Mouse (Mus musculus) forebrain, embryonic 15.5 days (tissue): ENCODE measurements around the gene Trappc10. TPM values are rescaled to one million over a fixed set of nuclear protein-coding genes. Genes with fewer than 3 reads are reported as not detected.
A peak's percentile ranks its signal among the peaks of the same experiment; 100 is the strongest.

Experiments used
- ATAC-seq: fragments of 200-750 bp; cut with Nextera tagmentation; replicated peaks from 2 replicates; pipeline ENCODE4 v1.8.0; 2017; ENCODE audit warnings: mild to moderate bottlenecking, moderate TSS enrichment, moderate library complexity
- H3K27ac ChIP-seq: fragments of 300-500 bp; sonication (generic); replicated peaks from 2 replicates; pipeline ENCODE4 v1.5.1; 2015; ENCODE audit warnings: mild to moderate bottlenecking, inconsistent platforms
- H3K27me3 ChIP-seq: fragments of 300-500 bp; sonication (generic); 2 replicates; pipeline ENCODE4 v1.6.1; 2015; ENCODE audit warnings: inconsistent platforms
- H3K36me3 ChIP-seq: fragments of 300-500 bp; sonication (generic); 2 replicates; pipeline ENCODE4 v1.6.1; 2015; ENCODE audit warnings: mild to moderate bottlenecking, inconsistent platforms
- H3K4me1 ChIP-seq: fragments of 300-500 bp; sonication (generic); 2 replicates; pipeline ENCODE4 v1.6.1; 2015; ENCODE audit warnings: inconsistent platforms
- H3K4me2 ChIP-seq: fragments of 300-500 bp; sonication (generic); replicated peaks from 2 replicates; pipeline ENCODE4 v1.6.1; 2015; ENCODE audit warnings: mild to moderate bottlenecking, inconsistent platforms
- H3K4me3 ChIP-seq: fragments of 300-500 bp; sonication (generic); 2 replicates; pipeline ENCODE4 v1.5.1; 2015; ENCODE audit warnings: mild to moderate bottlenecking, inconsistent platforms
- H3K9ac ChIP-seq: fragments of 300-500 bp; sonication (generic); replicated peaks from 2 replicates; pipeline ENCODE4 v1.6.1; 2015; ENCODE audit warnings: mild to moderate bottlenecking, inconsistent platforms
- H3K9me3 ChIP-seq: fragments of 300-500 bp; sonication (generic); 2 replicates; pipeline ENCODE4 v1.6.1; 2016; ENCODE audit warnings: inconsistent platforms
- WGBS: fragments of 180-500 bp; shearing (Covaris S2); methylation state at CpG from one replicate; pipeline ENCODE4 v1.1.7; 2015; ENCODE audit warnings: mixed read lengths; 5-methylcytosine and 5-hydroxymethylcytosine counted together
- polyA plus RNA-seq: library from polyadenylated mRNA; unstranded; fragments of >200 nt; fragmentation: Nextera tagmentation; extraction: Ambion mirVana; gene quantifications from 2 replicates; pipeline ENCODE4 v1.2.1, GENCODE M21; 2015

Trappc10 gene
- polyA plus RNA-seq, 1 experiment from 2014 or later: 27.2 TPM

DNA sequence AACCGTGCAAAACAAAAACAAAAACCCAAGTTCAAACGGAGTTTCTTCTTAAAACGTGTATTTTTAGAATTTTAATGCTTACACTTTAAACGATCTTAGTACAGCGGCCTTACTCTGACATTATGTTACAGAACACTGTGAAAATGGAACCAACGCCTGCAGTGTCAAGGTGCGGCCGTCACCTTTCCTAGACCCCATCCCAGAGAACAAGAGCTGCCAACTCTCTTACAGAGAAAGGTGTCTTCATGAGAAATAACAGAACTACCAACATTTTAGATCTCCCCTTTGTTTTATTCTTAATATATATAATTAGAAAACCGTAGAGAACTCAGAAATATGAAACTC lies 59.1 kb downstream of the Trappc10 start:
- Histone ChIP-seq H3K4me2 (peak overlapping the region; percentile 95), H3K36me3 (peaks cover 51% of the 10 kb centered on the region), H3K9me3 (no peaks in the 10 kb centered on the region), H3K4me3 (peak overlapping the region; percentile 63), H3K27ac (peak overlapping the region; percentile 75), H3K9ac (peak overlapping the region; percentile 49), H3K27me3 (no peaks in the 10 kb centered on the region), H3K4me1 (peaks cover 14% of the 10 kb centered on the region)
- peak; percentile 37; the same call in 1 of the 2 replicates for ATAC-seq
- 15% methylated on average over 9 of the region's 9 CpGs for WGBS

- WGBS: 2% methylated on average over 47 of the region's 47 CpGs
- H3K27ac ChIP-seq: peak within 1 kb of the TSS; percentile 75
- peak within 1 kb of the TSS; percentile 63 for H3K4me3 ChIP-seq
- ATAC-seq: peak; percentile 98
- H3K4me2 ChIP-seq: peak within 1 kb of the TSS; percentile 95
- peaks cover 14% of the 10 kb centered on the region for H3K4me1 ChIP-seq
- H3K36me3 ChIP-seq: peaks cover 51% of the 10 kb centered on the region
- peak within 1 kb of the TSS; percentile 56 for H3K9ac ChIP-seq
- H3K27me3 ChIP-seq: no peaks in the 10 kb centered on the region
- no peaks in the 10 kb centered on the region for H3K9me3 ChIP-seq
Measured at GRCm38 (mm10) chr10:78184531-78185380, 59.7 kb downstream of the Trappc10 start, which contains the start of gene Pwp2. Gene Pwp2, minus strand, starts transcription at chr10:78185149.

DNA sequence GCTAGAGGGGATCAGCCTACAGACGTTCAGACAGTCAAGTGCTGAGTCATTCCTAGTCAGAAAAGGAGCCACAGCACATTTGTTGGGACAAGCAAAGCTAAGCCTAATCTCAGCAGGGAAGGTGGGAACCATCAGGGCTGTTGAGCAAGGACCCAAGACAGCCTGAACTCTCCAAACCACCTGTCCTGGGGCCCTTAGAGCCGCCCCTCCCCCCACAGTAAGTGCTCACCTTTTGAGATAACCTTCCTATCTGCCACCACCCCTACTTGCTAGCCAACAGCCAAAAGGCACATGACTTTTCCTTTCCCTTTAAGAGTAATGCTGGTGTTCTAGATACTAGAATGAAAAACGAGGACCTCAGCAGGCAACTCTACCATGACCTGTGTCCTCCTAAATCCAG lies 60.9 kb downstream of the Trappc10 start:
- ATAC-seq: no peak
- H3K4me1 ChIP-seq: peaks cover 14% of the 10 kb centered on the region
- H3K4me2 ChIP-seq: no peak overlapping the region
- no peak overlapping the region for H3K4me3 ChIP-seq
- no peaks in the 10 kb centered on the region for H3K27me3 ChIP-seq
- H3K36me3 ChIP-seq: peaks cover 52% of the 10 kb centered on the region
- H3K27ac ChIP-seq: no peak overlapping the region
- no peaks in the 10 kb centered on the region for H3K9me3 ChIP-seq
- 91% methylated on average over 3 of the region's 3 CpGs for WGBS
- no peak overlapping the region for H3K9ac ChIP-seq

GRCm38 (mm10) chr10:78182321-78182720 lies 62.1 kb downstream of the Trappc10 start:
- H3K9ac ChIP-seq: no peak overlapping the region
- no peak overlapping the region for H3K4me2 ChIP-seq
- 94% methylated on average over 17 of the region's 17 CpGs for WGBS
- no peaks in the 10 kb centered on the region for H3K27me3 ChIP-seq
- ATAC-seq: no peak
- no peak overlapping the region for H3K27ac ChIP-seq
- H3K36me3 ChIP-seq: peaks cover 52% of the 10 kb centered on the region
- no peak overlapping the region for H3K4me3 ChIP-seq
- peaks cover 14% of the 10 kb centered on the region for H3K4me1 ChIP-seq
- H3K9me3 ChIP-seq: no peaks in the 10 kb centered on the region

GRCm38 (mm10) chr10:78174474-78174873 lies 70.0 kb downstream of the Trappc10 start:
- ATAC-seq: no peak
- H3K27me3 ChIP-seq: no peaks in the 10 kb centered on the region
- H3K4me1 ChIP-seq: peaks cover 7% of the 10 kb centered on the region
- H3K9ac ChIP-seq: no peak overlapping the region
- H3K4me2 ChIP-seq: no peak overlapping the region
- no peaks in the 10 kb centered on the region for H3K9me3 ChIP-seq
- no peak overlapping the region for H3K4me3 ChIP-seq
- H3K36me3 ChIP-seq: peaks cover 86% of the 10 kb centered on the region
- 96% methylated on average over 5 of the region's 5 CpGs for WGBS
- no peak overlapping the region for H3K27ac ChIP-seq

GRCm38 (mm10) chr10:78171581-78171980 lies 72.9 kb downstream of the Trappc10 start:
- no peak overlapping the region for H3K9ac ChIP-seq
- no peaks in the 10 kb centered on the region for H3K27me3 ChIP-seq
- peaks cover 26% of the 10 kb centered on the region for H3K4me1 ChIP-seq
- no peaks in the 10 kb centered on the region for H3K9me3 ChIP-seq
- no peak overlapping the region for H3K4me3 ChIP-seq
- no peak for ATAC-seq
- 96% methylated on average over 9 of the region's 9 CpGs for WGBS
- H3K27ac ChIP-seq: no peak overlapping the region
- H3K36me3 ChIP-seq: peaks cover 58% of the 10 kb centered on the region
- H3K4me2 ChIP-seq: no peak overlapping the region

DNA sequence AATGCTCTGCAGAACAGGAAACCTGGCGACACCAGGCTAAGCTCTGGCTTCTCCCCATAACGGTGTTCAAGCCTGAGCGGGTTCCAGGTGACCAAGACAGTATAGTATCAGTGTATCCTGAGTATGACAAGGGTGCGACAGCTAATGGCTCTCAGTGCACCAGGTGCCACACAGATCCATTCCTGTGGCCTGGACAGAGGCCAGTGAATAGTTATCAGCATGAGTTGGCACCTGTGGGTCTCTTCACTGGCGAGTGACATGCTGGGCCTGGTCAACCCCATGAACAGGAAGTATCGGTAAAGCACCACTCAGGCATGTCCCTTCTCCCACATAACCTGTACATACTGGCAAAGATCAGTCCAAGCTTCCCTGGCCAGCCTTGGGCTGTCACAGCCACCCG lies 73.4 kb downstream of the Trappc10 start:
- no peaks in the 10 kb centered on the region for H3K9me3 ChIP-seq
- no peak overlapping the region for H3K27ac ChIP-seq
- H3K4me2 ChIP-seq: no peak overlapping the region
- H3K36me3 ChIP-seq: peaks cover 53% of the 10 kb centered on the region
- H3K27me3 ChIP-seq: no peaks in the 10 kb centered on the region
- peaks cover 26% of the 10 kb centered on the region for H3K4me1 ChIP-seq
- no peak overlapping the region for H3K4me3 ChIP-seq
- H3K9ac ChIP-seq: no peak overlapping the region
- WGBS: 93% methylated on average over 7 of the region's 7 CpGs
- no peak for ATAC-seq

DNA sequence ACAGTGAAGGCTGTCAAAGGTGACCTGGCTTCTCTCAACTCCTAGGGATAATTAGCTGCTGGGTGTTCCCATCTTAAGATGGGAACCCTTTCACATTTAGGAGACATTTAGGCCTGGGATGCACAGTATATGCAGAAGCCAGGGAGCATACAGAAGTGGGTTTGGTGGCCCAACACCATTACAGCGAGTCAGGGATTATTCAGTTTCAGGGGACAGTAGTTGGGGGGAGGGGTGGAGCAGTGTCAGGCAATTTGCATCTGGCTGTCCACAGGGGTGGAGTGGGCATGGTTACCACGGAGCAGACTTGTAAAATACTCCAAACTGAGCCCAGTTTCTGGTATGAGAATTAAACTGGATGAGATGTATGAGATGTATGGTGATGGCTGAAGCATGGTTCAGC lies 74.0 kb downstream of the Trappc10 start:
- peak overlapping the region; percentile 84; the same call in 1 of the 2 replicates for H3K4me2 ChIP-seq
- WGBS: 61% methylated on average over 2 of the region's 2 CpGs
- no peaks in the 10 kb centered on the region for H3K9me3 ChIP-seq
- ATAC-seq: no peak
- H3K4me1 ChIP-seq: peaks cover 26% of the 10 kb centered on the region
- H3K36me3 ChIP-seq: peaks cover 47% of the 10 kb centered on the region
- H3K27me3 ChIP-seq: no peaks in the 10 kb centered on the region
- H3K4me3 ChIP-seq: no peak overlapping the region
- no peak overlapping the region for H3K27ac ChIP-seq
- H3K9ac ChIP-seq: no peak overlapping the region

DNA sequence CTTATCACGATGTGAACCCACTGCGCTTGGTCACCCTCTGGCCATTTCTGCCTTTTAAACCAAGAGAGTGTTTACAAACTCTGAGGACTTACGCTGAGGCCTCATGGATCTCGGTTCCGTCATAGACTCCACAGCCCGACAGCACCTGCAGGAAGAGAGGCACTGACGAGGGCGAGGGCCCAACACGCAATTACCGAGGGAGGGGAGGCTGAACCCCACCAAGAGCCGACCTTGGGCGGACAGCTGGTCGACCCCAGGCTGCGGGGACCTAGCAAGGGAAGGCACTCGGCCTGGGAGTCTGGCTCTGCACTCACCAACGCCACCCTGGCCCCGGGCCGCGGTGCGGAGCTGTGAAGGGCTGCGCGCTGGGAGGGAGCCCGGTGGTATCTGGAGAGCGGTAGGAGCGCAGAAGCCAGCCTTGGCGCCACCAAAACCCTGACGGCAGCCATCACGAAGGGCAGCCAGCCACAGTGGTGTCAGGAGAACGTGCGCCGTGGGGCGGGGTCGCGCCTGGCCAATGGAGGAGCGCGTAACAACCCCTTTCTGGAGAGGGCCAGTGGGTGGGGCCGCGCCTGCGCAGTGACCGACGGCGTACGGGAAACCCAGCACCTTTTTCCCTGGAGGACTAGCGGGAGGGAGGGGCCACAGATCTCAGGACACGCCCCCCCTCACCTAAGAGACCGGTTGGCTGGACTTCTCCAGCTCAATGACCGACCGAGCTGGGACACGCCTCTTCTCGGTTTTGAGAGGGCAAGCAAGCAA lies 75.0 kb downstream of the Trappc10 start, which contains the start of gene D10Jhu81e:
TSS of gene D10Jhu81e (minus strand) at position 502 of the 762 bp plus-strand sequence.
- Histone ChIP-seq H3K9me3 (no peaks in the 10 kb centered on the region), H3K36me3 (peaks cover 37% of the 10 kb centered on the region), H3K27ac (peak within 1 kb of the TSS; percentile 77), H3K4me3 (peak within 1 kb of the TSS; percentile 78), H3K9ac (peak within 1 kb of the TSS; percentile 89), H3K4me1 (peaks cover 26% of the 10 kb centered on the region), H3K27me3 (no peaks in the 10 kb centered on the region), H3K4me2 (peak within 1 kb of the TSS; percentile 84)
- 2% methylated on average over 50 of the region's 50 CpGs for WGBS
- ATAC-seq: peak; percentile 96

DNA sequence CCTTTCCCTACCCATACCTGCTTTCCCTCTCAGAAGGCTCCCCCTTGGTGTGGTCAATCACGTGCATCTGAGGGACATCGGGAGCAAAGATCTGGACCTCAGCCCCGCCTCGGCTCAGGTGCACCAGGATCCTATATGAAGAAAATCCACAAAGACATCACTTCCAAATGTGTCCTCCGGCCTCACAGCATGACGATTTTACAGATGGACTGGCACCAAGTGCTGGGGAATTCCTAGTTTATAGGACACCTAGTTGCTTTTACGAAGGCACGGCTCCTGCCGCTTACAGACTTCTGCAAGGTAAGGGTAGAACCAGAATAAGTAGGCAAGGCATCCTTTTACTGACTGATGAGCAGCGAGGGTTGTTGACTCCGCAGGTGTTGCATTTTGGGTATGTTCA lies 75.6 kb downstream of the Trappc10 start:
- Histone ChIP-seq H3K27me3 (no peaks in the 10 kb centered on the region), H3K36me3 (peaks cover 33% of the 10 kb centered on the region)
- 86% methylated on average over 11 of the region's 11 CpGs for WGBS

GRCm38 (mm10) chr10:78167775-78168174 lies 76.7 kb downstream of the Trappc10 start:
- Histone ChIP-seq H3K27me3 (no peaks in the 10 kb centered on the region), H3K4me1 (peaks cover 26% of the 10 kb centered on the region), H3K27ac (no peak overlapping the region), H3K36me3 (peaks cover 31% of the 10 kb centered on the region), H3K9ac (no peak overlapping the region), H3K4me2 (no peak overlapping the region), H3K4me3 (no peak overlapping the region), H3K9me3 (no peaks in the 10 kb centered on the region)
- no peak for ATAC-seq

More for the DNA sequence above, 75.6 kb downstream of the Trappc10 start:
- Histone ChIP-seq H3K4me1 (peaks cover 26% of the 10 kb centered on the region), H3K4me2 (peak overlapping the region; percentile 84), H3K9ac (peak overlapping the region; percentile 89), H3K9me3 (no peaks in the 10 kb centered on the region), H3K27ac (no peak overlapping the region), H3K4me3 (peak overlapping the region; percentile 78)
- ATAC-seq: no peak

- no peak overlapping the region for H3K4me3 ChIP-seq
- no peaks in the 10 kb centered on the region for H3K27me3 ChIP-seq
- H3K9ac ChIP-seq: no peak overlapping the region
- ATAC-seq: no peak
- H3K4me2 ChIP-seq: no peak overlapping the region
- H3K9me3 ChIP-seq: no peaks in the 10 kb centered on the region
- peaks cover 26% of the 10 kb centered on the region for H3K4me1 ChIP-seq
- peaks cover 29% of the 10 kb centered on the region for H3K36me3 ChIP-seq
- no peak overlapping the region for H3K27ac ChIP-seq
- 72% methylated on average over 7 of the region's 7 CpGs for WGBS
Measured at GRCm38 (mm10) chr10:78167333-78167732, 77.1 kb downstream of the Trappc10 start.
